Mouse (Mus musculus): ENCODE data around the gene Slc13a2.

The Slc13a2 gene

GRCm38 (mm10) chr11:78422055-78422819, at the start of gene Slc13a2:
Gene Slc13a2, minus strand, starts transcription at chr11:78422217.
- DNase-seq = no peak

GRCm38 (mm10) chr11:78471326-78472103, 49.5 kb upstream of the Slc13a2 start:
- no peak for DNase-seq

- no peak for DNase-seq
Observed at GRCm38 (mm10) chr11:78467932-78468331, 45.9 kb upstream of the Slc13a2 start.

DNA sequence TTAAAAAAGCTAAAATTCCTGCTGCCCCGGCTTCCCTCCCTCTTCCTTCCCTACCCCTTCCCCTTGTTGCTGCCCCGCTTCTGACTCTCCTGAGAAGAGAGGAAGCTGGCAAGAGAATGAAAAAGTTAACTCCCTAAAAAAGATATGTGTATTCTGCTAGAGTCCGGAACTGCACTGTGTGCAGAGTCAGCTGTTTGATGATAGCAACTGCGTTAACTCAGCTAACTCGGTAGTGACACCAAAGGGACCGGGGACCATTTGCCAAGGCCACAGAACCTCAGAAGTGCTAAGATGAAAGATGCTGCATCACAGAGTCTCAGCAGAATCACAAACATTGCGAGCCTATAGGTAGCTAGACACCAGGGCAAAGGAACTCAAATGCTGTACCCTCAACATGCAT, 45.5 kb upstream of the Slc13a2 start:
- no peak for DNase-seq

DNA sequence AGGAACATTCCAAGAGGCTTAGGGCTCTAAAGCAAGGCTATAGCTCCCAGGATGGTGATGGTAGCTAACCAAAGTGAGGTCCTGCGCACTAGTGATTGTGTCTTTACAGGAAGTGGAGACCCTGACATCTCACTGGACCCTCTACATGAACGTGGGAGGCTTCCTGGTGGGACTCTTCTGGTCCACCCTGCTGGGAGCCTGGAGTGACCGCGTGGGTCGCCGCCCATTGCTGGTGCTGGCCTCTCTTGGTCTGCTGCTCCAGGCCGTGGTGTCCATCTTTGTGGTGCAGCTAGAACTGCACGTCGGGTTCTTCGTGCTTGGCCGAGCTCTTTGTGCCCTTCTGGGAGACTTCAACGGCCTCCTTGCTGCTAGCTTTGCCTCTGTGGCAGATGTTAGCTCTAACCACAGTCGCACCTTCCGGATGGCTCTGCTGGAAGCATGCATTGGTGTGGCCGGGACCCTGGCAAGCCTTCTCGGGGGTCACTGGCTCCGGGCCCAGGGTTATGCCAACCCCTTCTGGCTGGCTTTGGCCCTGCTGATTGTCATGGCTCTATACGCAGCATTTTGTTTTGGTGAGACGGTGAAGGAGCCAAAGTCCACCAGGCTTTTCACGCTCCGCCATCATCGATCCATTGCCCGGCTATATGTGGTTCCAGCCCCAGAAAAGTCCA, 44.4 kb upstream of the Slc13a2 start:
- no peak for DNase-seq

DNA sequence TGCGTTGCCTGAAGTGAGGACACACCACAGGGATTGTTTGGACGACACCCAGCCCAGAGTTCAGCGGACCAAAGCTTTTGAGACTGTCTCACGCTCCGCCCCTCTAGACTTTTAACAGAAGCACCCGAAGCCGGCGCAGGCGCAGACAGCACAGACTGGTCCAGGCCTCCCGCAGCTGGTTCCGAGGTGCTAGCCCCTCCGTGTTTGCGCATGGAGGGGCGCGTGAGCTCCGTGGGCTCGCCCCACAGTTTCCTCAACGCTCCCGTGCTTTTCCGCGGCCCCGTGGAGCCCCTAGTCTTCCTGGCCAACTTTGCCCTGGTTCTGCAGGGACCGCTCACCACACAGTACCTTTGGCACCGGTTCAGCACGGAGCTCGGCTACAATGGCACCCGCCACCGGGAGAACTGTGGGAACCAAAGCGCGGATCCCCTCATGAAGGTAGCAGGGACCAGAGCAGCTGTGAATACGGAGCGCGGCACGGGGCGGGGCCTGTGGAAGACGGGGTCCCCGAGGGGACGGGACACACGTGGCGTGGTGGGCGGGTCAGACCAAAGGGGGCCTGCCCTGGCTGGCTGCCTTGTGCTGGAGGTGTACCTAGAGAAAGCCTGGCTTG, 43.7 kb upstream of the Slc13a2 start, which contains the start of gene Slc46a1:
TSS of gene Slc46a1 (plus strand) at position 130 of the 613 bp plus-strand sequence.
- DNase-seq = peak; percentile 81

DNA sequence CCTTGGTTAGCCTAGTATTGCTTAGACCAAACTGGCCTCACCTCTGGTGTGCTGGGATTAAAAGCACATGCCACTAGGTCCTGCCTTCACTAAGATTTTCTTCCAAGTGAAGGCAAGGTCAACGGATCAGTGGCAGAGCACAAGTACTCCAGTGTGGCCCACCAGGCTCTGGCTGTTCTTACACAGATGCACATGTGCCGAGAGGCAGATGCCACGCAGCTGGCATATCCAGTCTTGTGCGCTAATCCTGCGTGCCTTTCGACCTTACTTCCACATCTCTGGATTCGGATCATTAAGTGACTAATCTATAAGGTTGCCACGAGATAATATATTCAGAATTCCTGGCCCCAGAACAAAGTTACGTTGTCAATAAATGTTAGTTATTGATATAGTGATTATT, 43.1 kb upstream of the Slc13a2 start:
- DNase-seq = no peak

DNA sequence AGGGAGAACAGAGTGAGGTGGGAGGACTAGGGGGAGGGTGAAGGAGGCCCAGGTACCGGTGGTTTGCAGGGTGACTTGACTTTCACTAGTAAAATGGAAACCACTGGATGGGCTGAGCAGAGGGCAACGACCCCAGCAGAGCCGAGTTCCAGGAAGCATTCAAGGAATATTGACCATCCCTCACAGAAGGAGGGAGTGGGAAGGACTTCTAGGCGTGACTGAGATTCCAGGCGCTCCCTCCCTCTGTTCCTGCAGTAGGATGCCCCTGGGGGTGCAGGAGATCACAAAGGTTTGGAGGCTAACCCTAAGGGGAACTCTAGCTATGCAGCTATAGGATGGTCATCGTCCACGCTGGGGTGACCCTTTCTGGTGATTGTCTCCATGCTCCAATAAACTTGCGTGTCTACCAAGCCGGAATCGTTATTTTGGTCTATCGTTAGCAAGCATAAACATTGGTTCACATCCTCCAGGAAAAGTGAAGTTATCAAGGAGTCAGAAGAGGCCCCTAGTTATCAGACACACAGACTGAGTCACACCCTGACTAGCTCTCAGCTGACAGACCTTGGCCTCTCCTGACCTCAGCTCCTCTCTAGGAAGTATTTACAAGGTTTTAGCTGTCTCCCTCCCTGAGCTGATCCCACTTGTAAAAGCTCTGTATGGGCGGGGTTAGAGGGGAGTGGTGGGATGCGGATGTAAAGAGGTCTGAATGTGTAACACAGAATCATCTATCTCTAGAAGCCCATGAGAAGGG, 41.4 kb upstream of the Slc13a2 start:
- no peak for DNase-seq

DNA sequence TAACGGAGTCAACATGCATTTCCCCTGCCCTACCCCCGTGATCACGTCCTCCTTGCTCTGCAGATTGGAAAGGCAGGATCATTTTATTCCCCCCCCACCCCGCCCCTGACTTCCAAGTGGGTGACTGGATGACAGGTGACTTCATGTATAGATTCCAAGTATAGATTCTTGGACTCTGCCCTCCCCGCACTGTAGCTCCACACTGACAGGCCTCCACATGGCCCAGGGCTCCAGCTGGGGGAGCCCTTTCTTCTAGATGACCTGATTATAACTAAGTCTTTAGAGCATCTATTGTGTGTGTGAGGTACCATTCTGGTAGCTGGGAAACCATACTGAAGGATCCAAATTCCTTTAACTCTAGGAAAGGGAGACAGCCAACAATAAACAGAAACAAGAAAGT, 40.7 kb upstream of the Slc13a2 start:
- DNase-seq = no peak

DNA sequence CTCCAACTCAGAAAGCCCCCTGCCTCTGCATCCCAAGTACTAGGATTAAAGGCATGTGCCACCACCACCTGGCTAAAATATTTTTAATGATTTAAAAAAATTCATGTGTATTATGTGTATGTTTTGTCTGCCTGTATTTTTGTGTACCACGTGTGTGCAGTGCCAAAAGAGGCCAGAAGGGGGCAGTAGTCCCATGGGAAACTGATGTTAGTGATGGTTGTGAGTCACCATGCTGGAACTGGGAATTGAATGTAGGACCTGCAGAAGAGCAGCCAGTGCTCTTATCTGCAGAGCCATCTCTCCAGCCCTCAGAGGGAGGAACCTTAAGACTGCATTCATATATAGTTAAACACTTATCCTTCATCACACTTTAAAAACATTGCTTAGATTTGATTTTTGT, 39.9 kb upstream of the Slc13a2 start:
- DNase-seq = no peak

DNA sequence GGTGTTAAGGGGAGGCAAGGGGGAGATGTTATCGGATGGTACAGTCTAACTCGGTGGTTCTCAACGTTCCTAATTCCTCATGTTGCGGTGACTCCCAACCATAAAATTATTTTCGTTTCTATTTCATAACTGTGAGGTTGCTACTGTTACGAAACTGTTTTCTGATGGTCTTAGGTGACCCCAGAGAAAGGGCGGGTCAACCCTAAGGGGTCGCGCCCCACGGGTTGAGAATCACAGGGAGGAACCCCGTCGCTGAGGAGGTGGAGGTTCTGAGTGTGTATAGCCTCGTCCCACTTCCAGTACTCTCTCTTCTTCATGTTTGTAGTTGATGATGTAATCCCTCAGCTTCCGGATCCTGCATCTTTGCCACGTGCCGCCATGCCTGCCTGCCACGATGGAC, 36.7 kb upstream of the Slc13a2 start:
- DNase-seq = no peak

DNA sequence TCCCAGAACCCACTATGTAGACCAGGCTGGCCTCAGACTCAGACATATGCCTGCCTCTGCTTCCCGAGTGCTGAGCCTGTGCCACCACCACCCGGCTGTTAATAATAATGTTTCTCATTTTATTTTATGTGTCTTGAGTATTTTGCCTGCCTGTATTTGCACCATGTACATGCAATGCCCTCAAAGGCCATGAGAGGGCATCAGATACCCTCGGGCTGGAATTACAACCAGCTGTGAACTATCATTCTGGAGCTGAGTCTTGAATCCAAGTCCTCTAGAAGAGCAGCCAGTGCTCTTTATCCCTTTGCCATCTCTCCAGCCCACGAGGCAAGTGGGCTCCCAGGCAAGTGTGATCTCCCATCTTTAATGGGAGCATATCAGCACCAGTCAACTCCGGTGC, 33.3 kb upstream of the Slc13a2 start:
- DNase-seq = no peak

- no peak for DNase-seq
Observed at GRCm38 (mm10) chr11:78454276-78454675, 32.3 kb upstream of the Slc13a2 start.

GRCm38 (mm10) chr11:78453675-78454074, 31.7 kb upstream of the Slc13a2 start:
- peak; percentile 79 for DNase-seq

DNA sequence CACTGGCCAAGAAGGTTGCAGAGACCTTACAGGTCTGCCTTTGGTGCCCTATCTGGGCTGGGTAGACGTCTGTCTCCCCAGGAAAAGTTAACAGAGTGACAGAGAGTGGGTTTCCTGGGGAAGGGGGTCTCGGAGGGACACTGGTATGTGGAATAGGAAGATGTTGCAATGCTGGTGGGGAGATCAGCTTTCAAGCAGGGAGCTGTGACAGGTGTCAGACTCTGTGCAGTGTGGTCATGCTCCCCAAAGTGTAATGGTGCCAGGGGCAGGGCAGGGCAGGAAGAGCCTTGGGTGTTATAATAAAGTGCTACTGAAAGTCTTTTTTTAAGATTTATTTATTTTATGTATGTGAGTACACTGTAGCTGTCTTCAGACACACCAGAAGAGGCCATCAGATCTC, 28.3 kb upstream of the Slc13a2 start:
- DNase-seq = no peak

DNA sequence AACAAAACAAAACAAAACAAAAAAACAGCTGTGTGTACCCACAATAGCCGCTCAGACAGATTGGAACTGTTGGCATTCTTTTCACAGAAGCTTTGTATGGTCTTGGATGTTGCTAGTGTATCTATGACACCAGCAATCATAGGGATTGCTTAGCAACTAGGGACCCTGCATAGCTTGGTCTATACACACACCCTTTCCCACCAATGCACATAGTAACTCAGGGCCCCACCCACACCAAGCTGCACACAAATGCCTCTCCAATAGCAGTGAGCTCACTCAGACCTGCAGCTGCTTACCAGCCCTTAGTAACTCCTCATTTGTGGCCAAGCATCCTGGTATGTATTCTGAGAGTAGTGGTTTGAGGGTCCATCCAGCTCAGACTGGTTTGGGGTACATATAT, 26.2 kb upstream of the Slc13a2 start:
- DNase-seq = no peak

- DNase-seq = no peak
Observed at GRCm38 (mm10) chr11:78447168-78447567, 25.2 kb upstream of the Slc13a2 start.

- no peak for DNase-seq
Observed at GRCm38 (mm10) chr11:78443115-78443514, 21.1 kb upstream of the Slc13a2 start.

GRCm38 (mm10) chr11:78438399-78438930, 16.4 kb upstream of the Slc13a2 start:
- no peak for DNase-seq

- DNase-seq = no peak
Observed at GRCm38 (mm10) chr11:78437182-78437581, 15.2 kb upstream of the Slc13a2 start.

DNA sequence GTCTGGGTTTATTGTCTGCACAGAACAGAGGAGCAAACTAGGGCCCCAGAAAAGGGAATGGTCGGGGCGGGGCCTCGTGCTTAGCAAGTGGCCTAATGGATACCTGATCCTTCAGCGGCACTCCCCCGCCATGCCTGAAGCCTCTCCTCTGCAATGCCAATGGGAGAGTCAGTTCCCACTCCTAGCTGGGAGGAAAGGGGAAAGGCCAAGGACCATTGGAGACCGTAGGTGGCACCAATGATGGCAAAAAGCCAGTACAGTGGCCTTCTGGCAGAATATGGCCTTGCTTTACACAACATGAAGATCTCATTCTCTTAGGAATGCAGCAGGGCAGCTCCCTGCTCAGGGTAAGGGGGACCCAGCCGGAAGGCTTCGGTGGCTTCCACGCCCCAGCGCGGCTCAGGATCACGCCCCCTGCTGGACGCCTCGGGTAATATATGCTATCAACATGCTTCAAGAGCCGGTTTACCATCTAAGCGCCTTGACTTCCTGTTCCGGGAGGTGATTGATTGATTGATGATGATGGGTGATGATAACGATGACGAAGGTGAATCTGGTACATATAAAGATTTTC, 13.8 kb upstream of the Slc13a2 start:
- peak; percentile 30 for DNase-seq

- no peak for DNase-seq
Observed at GRCm38 (mm10) chr11:78434052-78434451, 12.0 kb upstream of the Slc13a2 start.

All from right cerebral cortex, postnatal 4 days (tissue).